Mouse (Mus musculus) erythroblast, embryonic 14.5 days (primary cell): ENCODE results near the gene Map4k2. TPM values are rescaled to one million over a fixed set of nuclear protein-coding genes. Genes with fewer than 3 reads are reported as not detected.

Experiments used
- H3K27me3 ChIP-seq: 2 replicates; pipeline ENCODE4 v1.6.1; 2012; ENCODE audit warnings: inconsistent platforms; ENCODE audit not compliant: control insufficient read depth
- H3K36me3 ChIP-seq: 2 replicates; pipeline ENCODE4 v1.6.1; 2012; ENCODE audit warnings: mild to moderate bottlenecking, inconsistent platforms; ENCODE audit not compliant: control insufficient read depth
- H3K4me1 ChIP-seq: 2 replicates; pipeline ENCODE4 v1.6.1; 2012; ENCODE audit warnings: inconsistent platforms; ENCODE audit not compliant: control insufficient read depth
- H3K4me3 ChIP-seq: replicated peaks from 2 replicates; pipeline ENCODE3; 2012; ENCODE audit warnings: moderate library complexity, mild to moderate bottlenecking, inconsistent platforms
- H3K9me3 ChIP-seq: 2 replicates; pipeline ENCODE4 v1.6.1; 2012; ENCODE audit warnings: low read length, inconsistent platforms, mixed read lengths; ENCODE audit not compliant: control insufficient read depth
- GATA1 ChIP-seq: IDR thresholded peaks from 2 replicates; pipeline ENCODE4 v1.6.1; 2012; ENCODE audit warnings: low read length, inconsistent platforms, mixed read lengths
- TAL1 ChIP-seq: IDR thresholded peaks from 3 replicates; pipeline ENCODE4 v1.6.1; 2012; ENCODE audit warnings: low read length, inconsistent platforms, mixed read lengths
- polyA plus RNA-seq: library from polyadenylated mRNA; stranded (reverse); fragments of >175 nt; gene quantifications from 2 replicates; pipeline ENCODE4 v1.2.3, GENCODE M21; 2012

The Map4k2 gene
- 1.2 and 2.1 TPM in 2 replicates for polyA plus RNA-seq

DNA sequence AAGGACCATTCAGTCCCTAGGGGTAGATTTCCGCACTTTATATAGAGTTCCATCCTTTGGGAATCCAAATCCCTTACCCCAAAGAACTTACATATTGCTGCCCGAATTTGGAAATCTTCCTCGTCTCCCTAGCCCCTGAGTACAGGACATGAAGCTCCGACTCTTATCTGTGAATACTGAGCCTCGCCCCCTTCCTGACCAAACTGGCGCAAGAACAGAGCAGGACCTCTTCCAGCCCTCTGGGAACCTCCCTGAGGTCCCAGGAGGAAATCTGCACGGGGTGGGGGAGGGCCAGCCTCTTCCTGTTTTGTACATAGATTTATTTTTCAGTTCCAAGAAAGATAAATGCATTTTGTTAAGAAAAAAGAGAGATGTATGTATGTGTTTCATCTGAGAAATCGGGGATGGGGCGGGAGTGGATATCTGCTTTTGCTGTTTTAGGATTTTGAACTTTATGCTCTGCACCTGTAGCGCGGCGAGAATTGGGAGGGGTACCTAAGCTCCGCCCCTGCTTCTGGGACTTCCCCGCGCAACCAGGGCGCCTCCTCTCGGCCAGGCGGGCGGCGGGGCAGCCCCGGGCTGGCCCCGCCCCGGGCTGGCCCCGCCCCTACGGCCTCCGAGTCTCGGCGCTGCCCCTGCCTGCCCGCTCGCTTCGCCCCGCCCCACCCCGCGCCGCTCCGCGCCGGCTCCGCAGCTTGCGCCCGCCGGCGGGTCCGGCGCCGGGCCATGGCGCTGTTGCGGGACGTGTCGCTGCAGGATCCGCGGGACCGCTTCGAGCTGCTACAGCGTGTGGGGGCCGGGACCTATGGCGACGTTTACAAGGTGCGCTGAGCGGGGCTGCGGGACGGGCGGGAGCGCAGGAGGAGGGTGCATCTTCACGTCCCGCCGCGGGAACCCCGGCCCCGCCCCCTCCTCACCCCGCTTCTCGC is at the start of gene Map4k2:
Map4k2 (plus strand) TSS at position 612 of the 929 bp plus-strand sequence.
- H3K36me3 ChIP-seq: peaks cover 62% of the 10 kb centered on the region
- H3K4me3 ChIP-seq: peak within 1 kb of the TSS; percentile 80
- TF ChIP-seq TAL1: no peak
- TF ChIP-seq GATA1: no peak
- peaks cover 65% of the 10 kb centered on the region for H3K4me1 ChIP-seq
- H3K9me3 ChIP-seq: no peaks in the 10 kb centered on the region
- peaks cover 4% of the 10 kb centered on the region; the same call in 1 of the 2 replicates for H3K27me3 ChIP-seq

DNA sequence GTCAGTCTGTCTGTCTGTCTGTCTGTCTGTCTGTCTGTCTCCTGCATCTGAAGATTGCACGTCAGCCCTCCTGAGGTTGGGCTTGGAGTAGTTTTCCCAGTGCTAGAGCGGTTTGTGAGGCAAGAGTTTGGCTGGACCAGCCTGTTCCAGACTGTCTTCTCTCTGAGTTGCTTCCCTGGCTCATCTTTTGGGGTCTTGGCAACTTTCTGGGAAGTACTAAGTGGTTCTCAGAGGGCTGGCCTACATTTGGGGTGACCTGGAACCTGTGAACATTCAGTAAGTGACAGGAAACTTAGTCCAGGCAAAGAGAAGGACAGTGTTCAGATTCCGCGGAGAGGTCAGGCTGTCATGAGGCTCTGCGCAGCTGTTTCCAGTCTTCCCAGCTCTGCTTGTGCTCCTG is 48.7 kb upstream of the Map4k2 start:
- Histone ChIP-seq H3K9me3 (no peaks in the 10 kb centered on the region), H3K27me3 (no peaks in the 10 kb centered on the region), H3K36me3 (peaks cover 95% of the 10 kb centered on the region), H3K4me1 (peaks cover 91% of the 10 kb centered on the region), H3K4me3 (no peak overlapping the region)
- TF ChIP-seq TAL1: no peak
- TF ChIP-seq GATA1: no peak

DNA sequence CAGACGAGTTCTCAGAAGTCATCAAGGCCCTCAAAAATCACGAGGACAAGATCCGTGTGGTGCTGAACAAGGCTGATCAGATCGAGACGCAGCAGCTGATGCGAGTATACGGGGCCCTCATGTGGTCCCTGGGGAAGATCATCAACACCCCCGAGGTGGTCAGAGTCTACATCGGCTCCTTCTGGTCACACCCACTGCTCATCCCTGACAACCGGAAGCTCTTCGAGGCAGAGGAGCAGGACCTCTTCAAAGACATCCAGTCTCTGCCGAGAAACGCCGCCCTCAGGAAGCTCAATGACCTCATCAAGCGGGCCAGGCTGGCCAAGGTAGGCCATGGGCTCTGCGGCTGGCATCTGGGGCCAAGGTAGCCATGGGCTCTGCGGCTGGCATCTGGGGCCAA is 46.6 kb upstream of the Map4k2 start:
- Histone ChIP-seq H3K27me3 (no peaks in the 10 kb centered on the region), H3K9me3 (no peaks in the 10 kb centered on the region), H3K36me3 (peaks cover 96% of the 10 kb centered on the region), H3K4me1 (peaks cover 93% of the 10 kb centered on the region), H3K4me3 (no peak overlapping the region)
- TF ChIP-seq GATA1 (no peak), TAL1 (no peak)

DNA sequence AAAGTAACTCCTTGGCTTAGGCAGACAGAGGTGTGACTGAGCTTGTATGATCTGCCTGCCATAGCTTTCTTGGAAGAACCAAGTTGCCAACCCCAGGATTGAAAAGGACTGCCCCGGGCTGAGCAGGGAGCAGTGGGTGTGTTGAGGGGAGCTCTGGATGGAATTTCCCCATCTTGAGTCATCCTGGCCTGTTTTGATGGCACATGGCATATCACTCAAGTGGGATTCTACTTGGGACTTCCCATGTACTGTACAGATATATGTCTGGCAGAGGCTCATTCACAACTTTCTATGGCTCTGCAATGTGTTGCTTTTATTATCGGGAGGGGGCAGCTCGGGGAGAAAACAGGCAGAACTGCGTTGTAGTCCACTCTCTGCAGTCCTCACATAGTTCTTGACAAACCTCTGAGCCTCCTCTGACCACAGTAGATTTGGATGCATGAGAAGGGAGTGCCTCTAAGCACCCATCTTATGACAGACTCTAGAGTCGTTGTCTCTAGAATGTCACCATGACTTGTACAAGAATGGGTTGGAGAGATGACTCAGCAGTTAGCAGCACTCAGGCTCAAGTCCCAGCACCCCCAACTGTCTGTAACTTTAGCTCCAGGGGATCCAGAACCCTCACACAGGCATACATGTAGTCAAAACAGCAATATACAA is 44.3 kb upstream of the Map4k2 start:
- H3K9me3 ChIP-seq: no peaks in the 10 kb centered on the region
- peaks cover 95% of the 10 kb centered on the region for H3K4me1 ChIP-seq
- H3K36me3 ChIP-seq: peaks cover 97% of the 10 kb centered on the region
- no peak overlapping the region for H3K4me3 ChIP-seq
- no peaks in the 10 kb centered on the region for H3K27me3 ChIP-seq
- TF ChIP-seq TAL1 (no peak), GATA1 (no peak)

DNA sequence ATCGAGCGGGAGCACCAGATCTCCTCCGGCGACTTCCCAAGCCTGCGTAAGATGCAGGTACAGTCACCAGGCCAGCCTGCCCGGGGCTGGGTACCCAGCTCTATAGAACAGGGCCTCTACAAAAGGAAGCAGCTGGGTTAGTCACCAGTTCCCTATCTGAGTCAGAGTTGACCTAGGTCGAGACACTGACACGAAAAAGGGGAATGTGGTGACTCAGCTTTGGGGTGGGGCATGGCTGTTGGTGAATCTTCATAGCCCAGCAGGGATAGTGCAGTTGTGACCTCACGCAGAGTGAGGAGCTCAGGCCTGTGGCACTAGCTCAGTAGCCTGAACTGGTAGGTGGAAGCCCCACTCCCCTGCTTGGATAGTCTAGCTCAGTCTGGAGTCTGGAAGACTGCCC is 43.3 kb upstream of the Map4k2 start:
- peak overlapping the region; percentile 45 for H3K4me3 ChIP-seq
- no peak for TF ChIP-seq TAL1
- TF ChIP-seq GATA1: no peak
- peaks cover 96% of the 10 kb centered on the region for H3K36me3 ChIP-seq

DNA sequence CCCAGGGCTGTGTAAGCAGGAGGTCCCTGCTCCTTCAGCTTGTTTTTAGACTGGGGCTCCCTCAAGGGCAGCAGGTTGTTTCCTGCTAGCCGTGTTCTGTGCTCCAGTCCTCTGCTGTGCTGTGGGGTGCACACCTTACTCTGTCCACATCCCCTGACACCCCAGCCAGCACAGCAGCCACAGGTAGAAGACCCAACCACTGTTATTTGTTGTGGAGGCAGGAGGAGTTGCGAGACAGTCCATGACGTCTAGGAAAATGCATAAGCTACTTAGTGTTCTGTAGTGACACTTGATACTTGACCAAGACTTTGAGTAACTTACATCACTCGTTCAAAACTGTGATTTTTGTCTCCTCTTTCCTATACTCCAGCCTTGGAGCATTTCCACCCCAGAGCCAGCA is 41.9 kb upstream of the Map4k2 start:
- H3K36me3 ChIP-seq: peaks cover 84% of the 10 kb centered on the region
- peak overlapping the region; percentile 45 for H3K4me3 ChIP-seq
- no peak for TF ChIP-seq GATA1
- no peak for TF ChIP-seq TAL1
- H3K4me1 ChIP-seq: peaks cover 97% of the 10 kb centered on the region
- H3K27me3 ChIP-seq: no peaks in the 10 kb centered on the region
- no peaks in the 10 kb centered on the region for H3K9me3 ChIP-seq

More for the DNA sequence above, 43.3 kb upstream of the Map4k2 start:
- Histone ChIP-seq H3K27me3 (no peaks in the 10 kb centered on the region), H3K4me1 (peaks cover 95% of the 10 kb centered on the region), H3K9me3 (no peaks in the 10 kb centered on the region)

DNA sequence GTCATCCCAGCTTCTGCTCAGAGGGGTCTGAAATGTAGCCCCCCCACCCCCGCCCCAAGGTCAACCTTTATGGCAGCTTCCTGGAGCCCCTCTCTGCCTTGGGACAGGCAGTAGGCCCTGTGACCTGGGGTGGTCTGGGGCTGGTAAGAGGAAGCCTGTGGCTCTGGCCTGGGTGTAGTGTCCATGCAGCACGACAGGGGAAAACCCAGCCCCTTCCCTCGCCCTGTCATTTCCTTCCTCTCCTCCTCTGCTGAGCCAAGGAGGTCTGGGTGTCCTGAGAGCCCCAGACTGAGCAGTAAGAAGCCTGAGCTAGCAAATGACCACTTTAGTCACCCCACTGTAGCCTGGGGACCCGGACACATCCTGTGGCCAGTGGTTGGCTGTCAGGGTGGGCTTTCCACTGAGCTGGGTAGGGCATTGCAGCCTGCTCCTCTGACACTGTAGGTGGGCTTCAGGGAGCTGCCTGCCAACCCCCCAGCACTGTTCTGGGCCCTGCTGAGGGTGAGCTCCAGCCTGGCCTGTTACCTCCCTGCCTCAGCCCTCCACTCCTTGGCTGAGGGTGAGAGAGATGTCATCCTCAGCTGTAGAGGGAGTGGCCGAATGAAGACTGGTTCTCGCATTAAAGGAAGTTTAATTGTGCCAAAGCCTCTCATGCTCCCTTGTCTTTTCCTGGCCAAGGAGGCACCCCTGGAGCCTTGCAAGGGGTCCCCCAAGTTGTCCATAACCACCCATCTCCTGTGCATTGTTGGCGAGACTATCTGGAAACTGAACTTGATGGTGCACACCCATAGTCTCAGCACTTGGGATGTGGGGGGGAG is 41.3 kb upstream of the Map4k2 start:
- TF ChIP-seq TAL1: no peak
- TF ChIP-seq GATA1: no peak
- Histone ChIP-seq H3K27me3 (no peaks in the 10 kb centered on the region), H3K36me3 (peaks cover 78% of the 10 kb centered on the region), H3K4me3 (peak overlapping the region; percentile 34), H3K9me3 (no peaks in the 10 kb centered on the region), H3K4me1 (peaks cover 100% of the 10 kb centered on the region)

DNA sequence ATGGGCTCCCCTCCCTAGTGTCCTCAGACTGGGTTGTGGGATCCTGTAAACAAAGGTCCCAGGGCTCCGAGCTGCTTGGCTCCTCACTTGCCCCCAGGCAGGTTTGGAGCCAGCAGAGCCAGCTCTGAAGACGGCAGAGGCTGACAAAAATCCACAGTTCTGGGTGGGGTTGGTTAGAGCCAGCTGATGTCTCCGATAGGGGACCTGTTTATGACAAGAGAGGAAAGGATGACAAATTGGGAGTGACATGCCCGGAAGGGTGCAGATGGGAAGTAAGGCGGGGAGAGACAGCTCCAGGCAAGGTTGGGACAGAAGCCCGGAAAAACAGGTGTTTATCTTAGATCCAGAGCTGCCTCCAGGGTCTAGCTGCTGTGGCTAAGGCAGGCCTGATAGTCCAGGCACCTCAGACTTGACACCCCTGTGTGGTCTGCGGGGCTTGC is 40.5 kb upstream of the Map4k2 start:
- peaks cover 70% of the 10 kb centered on the region for H3K36me3 ChIP-seq
- TF ChIP-seq GATA1: peak; percentile 78
- peak; percentile 91 for TF ChIP-seq TAL1
- H3K4me1 ChIP-seq: peaks cover 99% of the 10 kb centered on the region
- H3K9me3 ChIP-seq: no peaks in the 10 kb centered on the region
- no peaks in the 10 kb centered on the region for H3K27me3 ChIP-seq
- peak overlapping the region; percentile 34 for H3K4me3 ChIP-seq
